Mouse (Mus musculus) neural tube, embryonic 11.5 days (tissue): ENCODE data around the gene Mageb2. TPM values are rescaled to one million over a fixed set of nuclear protein-coding genes. Genes with fewer than 3 reads are reported as not detected.
"Not testable (repeated sequence)": the region's sequence is repeated elsewhere in the genome, so short reads cannot be mapped to it uniquely, and the experiment has no call there.

Experiments
- ATAC-seq: fragments of 200-750 bp; cut with Nextera tagmentation; 2 replicates; pipeline ENCODE4 v1.8.0; 2017; ENCODE audit warnings: moderate number of reproducible peaks, mild to moderate bottlenecking, moderate TSS enrichment, moderate library complexity; ENCODE audit not compliant: insufficient read depth, low FRiP score, low TSS enrichment
- DNase-seq: peaks from one replicate; pipeline ENCODE4 v3.0.0-alpha.2; 2015; ENCODE audit warnings: low spot score
- H3K27ac ChIP-seq: fragments of 300-500 bp; sonication (generic); 2 replicates; pipeline ENCODE4 v1.5.1; 2014; ENCODE audit warnings: low read depth, mild to moderate bottlenecking, low read length
- H3K27me3 ChIP-seq: fragments of 300-500 bp; sonication (generic); 2 replicates; pipeline ENCODE4 v1.6.1; 2014; ENCODE audit warnings: mild to moderate bottlenecking, low read length, mixed read lengths; ENCODE audit not compliant: control insufficient read depth, insufficient read depth
- H3K36me3 ChIP-seq: fragments of 300-500 bp; sonication (generic); 2 replicates; pipeline ENCODE4 v1.6.1; 2014; ENCODE audit warnings: mild to moderate bottlenecking, low read length, moderate library complexity, mixed read lengths; ENCODE audit not compliant: control insufficient read depth, insufficient read depth
- H3K4me1 ChIP-seq: fragments of 300-500 bp; sonication (generic); 2 replicates; pipeline ENCODE4 v1.6.1; 2014; ENCODE audit warnings: low read length, mixed read lengths; ENCODE audit not compliant: control insufficient read depth, insufficient read depth
- H3K4me2 ChIP-seq: fragments of 300-500 bp; sonication (generic); 2 replicates; pipeline ENCODE4 v1.6.1; 2014; ENCODE audit warnings: low read depth, mild to moderate bottlenecking, moderate library complexity
- H3K4me3 ChIP-seq: fragments of 300-500 bp; sonication (generic); 2 replicates; pipeline ENCODE4 v1.5.1; 2014; ENCODE audit warnings: low read depth, low read length
- H3K9ac ChIP-seq: fragments of 300-500 bp; sonication (generic); 2 replicates; pipeline ENCODE4 v1.6.1; 2014; ENCODE audit warnings: mild to moderate bottlenecking, low read length
- H3K9me3 ChIP-seq: fragments of 300-500 bp; sonication (generic); 2 replicates; pipeline ENCODE4 v1.6.1; 2016; ENCODE audit warnings: low read length; ENCODE audit not compliant: control insufficient read depth
- WGBS: fragments of 180-500 bp; shearing (Covaris S2); extraction: QIAGEN DNeasy Blood & Tissue Kit; methylation state at CpG from one replicate; pipeline ENCODE4 v1.1.7; 2014; 5-methylcytosine and 5-hydroxymethylcytosine counted together
- polyA plus RNA-seq: library from polyadenylated mRNA; unstranded; fragments of >200 nt; fragmentation: Nextera tagmentation; extraction: Ambion mirVana; gene quantifications from 2 replicates; pipeline ENCODE4 v1.2.1, GENCODE M21; 2014

Gene Mageb2
- not detected in 2 replicates for polyA plus RNA-seq

DNA sequence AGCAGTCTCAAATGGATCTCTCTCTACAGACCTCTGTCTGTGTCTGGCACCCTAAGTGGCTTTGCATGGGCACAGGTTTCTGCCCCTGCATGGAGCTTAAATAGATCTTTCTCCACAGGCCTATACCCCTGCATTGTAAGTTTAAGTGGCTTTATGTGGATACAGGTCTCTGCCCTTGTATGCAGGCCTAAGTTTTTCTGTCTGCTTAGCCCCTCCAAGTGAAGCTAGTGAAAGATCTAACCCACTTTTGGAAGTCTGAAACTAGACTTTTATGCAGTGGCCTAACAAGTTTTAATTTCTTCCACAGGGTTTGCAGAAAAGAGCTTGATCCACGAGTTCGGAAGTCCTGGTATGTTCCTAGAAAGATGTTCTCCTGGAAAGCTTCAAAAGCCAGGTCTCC lies at the start of gene Mageb2:
Mageb2 (plus strand) TSS at position 301 of the 400 bp plus-strand sequence.
- DNase-seq, ATAC-seq, H3K9ac ChIP-seq, H3K4me1 ChIP-seq, H3K4me3 ChIP-seq, H3K36me3 ChIP-seq, H3K27ac ChIP-seq, H3K27me3 ChIP-seq, H3K9me3 ChIP-seq, H3K4me2 ChIP-seq: not testable (repeated sequence)
- 79% methylated on average over 2 of the region's 2 CpGs for WGBS

DNA sequence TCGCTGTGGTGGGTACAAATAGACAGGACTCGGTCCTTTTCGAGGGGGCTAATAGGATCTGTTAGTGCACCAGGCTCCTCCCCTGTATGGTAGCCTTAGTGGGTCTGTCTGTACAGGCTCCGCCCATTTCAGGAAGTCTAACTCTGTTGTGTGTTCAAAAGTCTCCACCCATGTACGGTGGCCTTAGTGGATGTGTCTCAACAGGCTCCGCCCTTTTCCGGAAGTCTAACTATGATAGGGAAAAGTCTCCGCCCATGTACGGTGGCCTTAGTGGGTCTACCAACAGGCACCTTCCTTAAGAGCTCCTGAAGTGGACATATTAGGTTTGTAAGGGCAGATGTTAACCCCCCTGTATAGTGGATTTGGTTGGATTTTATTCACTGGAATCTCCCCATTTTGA lies 18.2 kb upstream of the Mageb2 start:
- H3K4me3 ChIP-seq, H3K9me3 ChIP-seq, H3K27ac ChIP-seq, H3K4me2 ChIP-seq, H3K4me1 ChIP-seq, H3K27me3 ChIP-seq, H3K36me3 ChIP-seq, DNase-seq, H3K9ac ChIP-seq, ATAC-seq: not testable (repeated sequence)
- 98% methylated on average over 9 of the region's 9 CpGs for WGBS

Other genes with a start within 250 kb of the Mageb2 start
- gene Gm5072, start 60.8 kb downstream of the Mageb2 start, polyA plus RNA-seq = not detected in 2 replicates
- gene Gm8914, start 148.4 kb downstream of the Mageb2 start, polyA plus RNA-seq = not detected in 2 replicates
- gene 1700084M14Rik, start 244.2 kb downstream of the Mageb2 start, polyA plus RNA-seq = not detected in 2 replicates